Mouse (Mus musculus): ENCODE measurements around the gene Itgb2l.

- TF ChIP-seq EP300 (optimal IDR thresholded peaks at IDR 0.05) (no peak), CTCF (IDR thresholded peaks at IDR 0.05; ENCODE audit: low read depth) (no peak)
These were observed 44.6 kb upstream of the Itgb2l start for GRCm38 (mm10) chr16:96488038-96488437.

All from stomach, postnatal 0 days (tissue).